Mouse (Mus musculus): ENCODE data around the gene Sorcs3. TPM values are rescaled to one million over a fixed set of nuclear protein-coding genes. Genes with fewer than 3 reads are reported as not detected.

The Sorcs3 gene
- polyA plus RNA-seq, 1 experiment from 2014 or later: 0.07 TPM

- Histone ChIP-seq H3K27ac (replicated peaks) (no peak overlapping the region), H3K4me2 (no peak overlapping the region), H3K9me3 (replicated peaks) (no peaks in the 10 kb centered on the region), H3K9ac (no peak overlapping the region), H3K36me3 (replicated peaks) (no peaks in the 10 kb centered on the region), H3K27me3 (no peaks in the 10 kb centered on the region), H3K4me3 (replicated peaks) (no peak overlapping the region), H3K4me1 (replicated peaks) (no peaks in the 10 kb centered on the region)
- 53% methylated on average over 10 of the region's 10 CpGs for WGBS (ENCODE audit: insufficient replicate concordance)
- no peak for ATAC-seq (ENCODE audit: insufficient read depth)
These were observed 79.9 kb downstream of the Sorcs3 start for GRCm38 (mm10) chr19:48285602-48286225.

DNA sequence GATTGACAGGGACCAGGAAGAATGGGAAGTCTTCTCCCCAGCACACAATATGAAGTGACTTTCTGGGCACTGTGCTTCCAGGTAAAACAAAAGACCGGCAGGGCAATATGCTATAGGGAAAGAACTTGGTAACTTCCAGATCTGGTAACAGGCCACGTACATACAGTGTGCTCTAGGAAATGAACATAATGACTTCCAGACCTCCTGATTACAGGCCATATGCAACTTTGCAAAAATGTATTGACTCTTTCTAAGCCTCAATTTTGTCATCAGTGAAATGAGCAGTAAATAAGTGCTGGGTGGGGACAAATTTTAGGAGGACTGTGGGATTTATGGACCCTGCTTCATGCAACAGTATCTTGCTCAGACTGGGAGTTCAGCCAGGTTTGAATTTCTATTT lies 88.4 kb downstream of the Sorcs3 start:
- no peaks in the 10 kb centered on the region for H3K4me1 ChIP-seq (replicated peaks)
- H3K27me3 ChIP-seq: no peaks in the 10 kb centered on the region
- WGBS (ENCODE audit: insufficient replicate concordance): 75% methylated on average over 2 of the region's 2 CpGs
- no peak overlapping the region for H3K9ac ChIP-seq
- no peaks in the 10 kb centered on the region for H3K36me3 ChIP-seq (replicated peaks)
- ATAC-seq (ENCODE audit: insufficient read depth): no peak
- H3K4me2 ChIP-seq: no peak overlapping the region
- no peak overlapping the region for H3K4me3 ChIP-seq (replicated peaks)
- H3K9me3 ChIP-seq (replicated peaks): no peaks in the 10 kb centered on the region
- H3K27ac ChIP-seq (replicated peaks): no peak overlapping the region

DNA sequence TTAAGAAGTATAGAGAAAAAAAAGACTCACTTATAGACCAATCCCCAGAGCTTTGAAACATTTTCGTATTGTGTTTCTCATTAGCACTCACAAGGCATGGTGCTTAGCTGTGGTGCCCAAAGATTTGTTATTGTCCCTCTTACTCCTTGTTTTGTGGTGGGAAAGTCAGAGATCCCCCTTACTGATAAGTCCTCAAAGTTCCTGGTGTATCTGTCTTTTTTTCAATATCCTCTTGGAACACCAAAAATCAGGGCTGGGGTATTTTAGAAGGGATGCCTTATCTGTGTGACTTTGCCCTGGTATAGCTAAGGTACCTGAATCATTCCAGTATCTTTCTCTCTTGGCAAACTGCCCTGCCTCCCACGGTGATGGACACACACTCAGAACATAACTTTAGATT lies 92.6 kb downstream of the Sorcs3 start:
- 68% methylated on average over 2 of the region's 2 CpGs for WGBS (ENCODE audit: insufficient replicate concordance)
- Histone ChIP-seq H3K27ac (replicated peaks) (no peak overlapping the region), H3K36me3 (replicated peaks) (no peaks in the 10 kb centered on the region), H3K27me3 (no peaks in the 10 kb centered on the region), H3K4me1 (replicated peaks) (no peaks in the 10 kb centered on the region), H3K9ac (no peak overlapping the region), H3K9me3 (replicated peaks) (no peaks in the 10 kb centered on the region), H3K4me2 (no peak overlapping the region), H3K4me3 (replicated peaks) (no peak overlapping the region)
- ATAC-seq (ENCODE audit: insufficient read depth): no peak

GRCm38 (mm10) chr19:48300440-48301231 lies 94.8 kb downstream of the Sorcs3 start:
- Histone ChIP-seq H3K27ac (replicated peaks) (no peak overlapping the region), H3K4me3 (replicated peaks) (no peak overlapping the region), H3K9me3 (replicated peaks) (no peaks in the 10 kb centered on the region), H3K36me3 (replicated peaks) (no peaks in the 10 kb centered on the region), H3K9ac (no peak overlapping the region), H3K4me2 (no peak overlapping the region), H3K4me1 (replicated peaks) (no peaks in the 10 kb centered on the region), H3K27me3 (no peaks in the 10 kb centered on the region)
- no peak for ATAC-seq (ENCODE audit: insufficient read depth)
- WGBS (ENCODE audit: insufficient replicate concordance): 54% methylated on average over 14 of the region's 14 CpGs

GRCm38 (mm10) chr19:48301300-48301699 lies 95.5 kb downstream of the Sorcs3 start:
- H3K27me3 ChIP-seq: no peaks in the 10 kb centered on the region

GRCm38 (mm10) chr19:48308341-48308740 lies 102.5 kb downstream of the Sorcs3 start:
- H3K27ac ChIP-seq (replicated peaks): no peak overlapping the region
- 64% methylated on average over 8 of the region's 8 CpGs for WGBS (ENCODE audit: insufficient replicate concordance)
- H3K9ac ChIP-seq: no peak overlapping the region
- no peaks in the 10 kb centered on the region for H3K4me1 ChIP-seq (replicated peaks)
- H3K27me3 ChIP-seq: no peaks in the 10 kb centered on the region
- no peak for ATAC-seq (ENCODE audit: insufficient read depth)
- no peak overlapping the region for H3K4me2 ChIP-seq
- no peak overlapping the region for H3K4me3 ChIP-seq (replicated peaks)
- H3K9me3 ChIP-seq (replicated peaks): no peaks in the 10 kb centered on the region
- H3K36me3 ChIP-seq (replicated peaks): no peaks in the 10 kb centered on the region

More at GRCm38 (mm10) chr19:48301300-48301699, 95.5 kb downstream of the Sorcs3 start:
- Histone ChIP-seq H3K27ac (replicated peaks) (no peak overlapping the region), H3K9me3 (replicated peaks) (no peaks in the 10 kb centered on the region), H3K36me3 (replicated peaks) (no peaks in the 10 kb centered on the region), H3K4me1 (replicated peaks) (no peaks in the 10 kb centered on the region), H3K4me3 (replicated peaks) (no peak overlapping the region), H3K4me2 (no peak overlapping the region), H3K9ac (no peak overlapping the region)
- WGBS (ENCODE audit: insufficient replicate concordance): 60% methylated on average over 3 of the region's 3 CpGs
- no peak for ATAC-seq (ENCODE audit: insufficient read depth)

DNA sequence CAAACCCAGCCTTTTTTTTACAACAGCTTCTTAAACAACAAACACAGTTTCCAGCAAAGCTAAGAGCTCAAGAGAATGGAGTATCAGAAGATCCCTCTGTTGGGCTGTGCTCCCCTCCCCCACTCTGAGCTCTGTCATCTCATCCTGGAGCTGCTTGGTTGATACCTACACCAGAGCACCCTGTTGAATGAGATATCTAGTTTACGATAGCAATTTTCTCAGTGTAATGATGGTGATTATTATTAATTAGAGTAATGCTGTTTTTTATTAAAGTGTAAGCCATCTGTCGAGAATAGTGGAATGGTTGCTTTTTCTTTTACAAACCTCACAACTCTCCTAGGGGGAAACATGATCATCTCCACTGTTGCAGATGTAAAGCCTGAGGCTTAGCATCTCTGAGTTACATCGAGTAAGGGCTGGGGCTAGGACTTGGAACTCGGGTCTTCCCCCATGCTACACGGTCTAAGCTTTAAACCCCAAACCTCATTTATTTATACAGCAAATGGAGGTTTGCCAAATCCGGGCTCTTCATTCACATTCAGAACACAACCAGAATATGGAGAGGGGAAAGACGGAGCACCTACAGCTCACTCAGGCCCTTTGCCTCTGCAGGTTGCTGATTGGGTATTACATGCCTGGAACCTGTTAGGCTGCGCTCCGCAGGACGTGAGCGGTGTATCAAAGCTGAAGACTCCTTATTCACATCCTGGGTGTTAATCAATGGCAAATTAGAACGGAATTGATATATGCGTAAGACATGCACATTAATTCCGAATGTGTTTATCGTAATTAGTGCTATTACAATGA lies 103.9 kb downstream of the Sorcs3 start:
- H3K27ac ChIP-seq (replicated peaks): no peak overlapping the region
- H3K4me1 ChIP-seq (replicated peaks): no peaks in the 10 kb centered on the region
- H3K9ac ChIP-seq: no peak overlapping the region
- no peaks in the 10 kb centered on the region for H3K36me3 ChIP-seq (replicated peaks)
- no peak overlapping the region for H3K4me2 ChIP-seq
- ATAC-seq (ENCODE audit: insufficient read depth): no peak
- H3K9me3 ChIP-seq (replicated peaks): no peaks in the 10 kb centered on the region
- no peak overlapping the region for H3K4me3 ChIP-seq (replicated peaks)
- WGBS (ENCODE audit: insufficient replicate concordance): 61% methylated on average over 15 of the region's 15 CpGs
- no peaks in the 10 kb centered on the region for H3K27me3 ChIP-seq

DNA sequence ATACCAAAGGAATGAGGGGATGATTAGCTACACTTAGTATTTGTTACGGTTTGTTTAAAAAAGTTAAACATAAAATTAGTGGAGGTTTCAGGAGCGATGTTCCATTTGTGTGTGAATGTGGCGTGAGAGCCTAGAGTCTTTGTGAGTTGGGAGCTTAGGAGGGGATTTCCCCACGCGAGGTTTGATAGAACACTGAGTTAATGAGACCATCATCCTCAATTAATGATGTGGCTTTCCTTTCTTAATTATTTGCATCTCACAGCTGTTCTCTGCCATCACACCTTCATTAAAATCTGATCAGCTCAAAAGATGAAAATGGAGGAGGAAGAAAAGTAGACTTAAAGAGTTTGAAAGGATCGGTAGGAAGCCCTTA lies 104.5 kb downstream of the Sorcs3 start:
- no peaks in the 10 kb centered on the region for H3K36me3 ChIP-seq (replicated peaks)
- no peak overlapping the region for H3K9ac ChIP-seq
- H3K27me3 ChIP-seq: no peaks in the 10 kb centered on the region
- WGBS (ENCODE audit: insufficient replicate concordance): 66% methylated on average over 6 of the region's 6 CpGs
- H3K27ac ChIP-seq (replicated peaks): no peak overlapping the region
- H3K4me1 ChIP-seq (replicated peaks): no peaks in the 10 kb centered on the region
- no peaks in the 10 kb centered on the region for H3K9me3 ChIP-seq (replicated peaks)
- H3K4me2 ChIP-seq: no peak overlapping the region
- no peak for ATAC-seq (ENCODE audit: insufficient read depth)
- H3K4me3 ChIP-seq (replicated peaks): no peak overlapping the region

- 72% methylated on average over 9 of the region's 9 CpGs for WGBS (ENCODE audit: insufficient replicate concordance)
- H3K4me3 ChIP-seq (replicated peaks): no peak overlapping the region
- H3K27me3 ChIP-seq: no peaks in the 10 kb centered on the region
- no peak overlapping the region for H3K9ac ChIP-seq
- H3K27ac ChIP-seq (replicated peaks): no peak overlapping the region
- no peak for ATAC-seq (ENCODE audit: insufficient read depth)
- H3K4me2 ChIP-seq: no peak overlapping the region
- no peaks in the 10 kb centered on the region for H3K9me3 ChIP-seq (replicated peaks)
- no peaks in the 10 kb centered on the region for H3K4me1 ChIP-seq (replicated peaks)
- H3K36me3 ChIP-seq (replicated peaks): no peaks in the 10 kb centered on the region
These were observed 108.0 kb downstream of the Sorcs3 start for GRCm38 (mm10) chr19:48313776-48314175.

- Histone ChIP-seq H3K9me3 (replicated peaks) (no peaks in the 10 kb centered on the region), H3K4me3 (replicated peaks) (no peak overlapping the region), H3K9ac (no peak overlapping the region), H3K36me3 (replicated peaks) (no peaks in the 10 kb centered on the region), H3K27ac (replicated peaks) (no peak overlapping the region), H3K4me2 (no peak overlapping the region), H3K4me1 (replicated peaks) (no peaks in the 10 kb centered on the region), H3K27me3 (no peaks in the 10 kb centered on the region)
- no peak for ATAC-seq (ENCODE audit: insufficient read depth)
- WGBS (ENCODE audit: insufficient replicate concordance): 56% methylated on average over 6 of the region's 6 CpGs
These were observed 121.3 kb downstream of the Sorcs3 start for GRCm38 (mm10) chr19:48327115-48327514.

- Histone ChIP-seq H3K27me3 (no peaks in the 10 kb centered on the region), H3K27ac (replicated peaks) (no peak overlapping the region), H3K9me3 (replicated peaks) (no peaks in the 10 kb centered on the region), H3K4me1 (replicated peaks) (no peaks in the 10 kb centered on the region), H3K4me2 (no peak overlapping the region), H3K4me3 (replicated peaks) (no peak overlapping the region), H3K9ac (no peak overlapping the region), H3K36me3 (replicated peaks) (no peaks in the 10 kb centered on the region)
- no peak for ATAC-seq (ENCODE audit: insufficient read depth)
- 48% methylated on average over 8 of the region's 8 CpGs for WGBS (ENCODE audit: insufficient replicate concordance)
These were observed 122.3 kb downstream of the Sorcs3 start for GRCm38 (mm10) chr19:48328171-48328570.
